Mouse (Mus musculus): ENCODE results near the gene Dgkz.

DNA sequence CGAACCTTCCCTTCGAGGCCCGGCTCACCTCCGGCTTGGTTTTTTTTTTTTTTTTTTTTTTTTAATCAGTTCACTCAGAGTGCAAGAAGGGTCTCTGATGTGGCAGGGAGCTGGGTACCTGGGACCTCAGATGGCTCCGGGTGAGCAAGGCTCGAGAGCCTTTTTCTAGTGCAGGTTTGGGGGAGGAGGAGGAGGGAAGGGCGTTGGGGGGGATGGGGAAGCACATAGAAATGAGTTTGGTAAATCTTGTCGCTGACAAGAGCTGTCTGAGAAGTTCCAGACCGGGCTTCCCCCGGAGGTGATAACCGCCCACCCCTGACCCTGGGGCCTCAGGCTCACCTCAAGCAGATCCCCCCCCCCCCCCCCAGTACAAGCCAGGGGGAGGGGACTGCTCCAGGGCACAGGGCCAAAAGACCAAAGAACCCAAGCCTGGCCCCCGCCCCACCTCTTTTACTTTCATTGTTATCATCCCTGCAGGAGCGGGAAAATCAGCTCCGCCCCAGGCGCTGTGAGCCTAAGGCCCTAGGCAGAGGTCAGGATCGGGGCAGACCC lies 43.4 kb downstream of the Dgkz start, which contains the start of gene Mdk:
- TF ChIP-seq CTCF (IDR thresholded peaks at IDR 0.05; ENCODE audit: borderline replicate concordance, insufficient read depth, low read length) (no peak), POLR2A (IDR thresholded peaks at IDR 0.05; ENCODE audit: low read depth, low read length) (no peak)

Data from embryonic fibroblast, embryonic 13.5 days (primary cell).